Mouse (Mus musculus) ovary, adult 10 weeks (tissue): ENCODE results near the gene Wfs1. TPM values are rescaled to one million over a fixed set of nuclear protein-coding genes. Genes with fewer than 3 reads are reported as not detected.

Source experiments
- polyA plus RNA-seq: library from polyadenylated mRNA; stranded (reverse); fragments of 350-450 nt; fragmentation: Illumina TruSeq; extraction: RNeasy Lipid Tissue Mini Kit (QIAGEN cat#74804); gene quantifications from one replicate; pipeline ENCODE4 v1.2.3, GENCODE M21; 2014

Wfs1 gene
- 2.8 TPM for polyA plus RNA-seq

DNA sequence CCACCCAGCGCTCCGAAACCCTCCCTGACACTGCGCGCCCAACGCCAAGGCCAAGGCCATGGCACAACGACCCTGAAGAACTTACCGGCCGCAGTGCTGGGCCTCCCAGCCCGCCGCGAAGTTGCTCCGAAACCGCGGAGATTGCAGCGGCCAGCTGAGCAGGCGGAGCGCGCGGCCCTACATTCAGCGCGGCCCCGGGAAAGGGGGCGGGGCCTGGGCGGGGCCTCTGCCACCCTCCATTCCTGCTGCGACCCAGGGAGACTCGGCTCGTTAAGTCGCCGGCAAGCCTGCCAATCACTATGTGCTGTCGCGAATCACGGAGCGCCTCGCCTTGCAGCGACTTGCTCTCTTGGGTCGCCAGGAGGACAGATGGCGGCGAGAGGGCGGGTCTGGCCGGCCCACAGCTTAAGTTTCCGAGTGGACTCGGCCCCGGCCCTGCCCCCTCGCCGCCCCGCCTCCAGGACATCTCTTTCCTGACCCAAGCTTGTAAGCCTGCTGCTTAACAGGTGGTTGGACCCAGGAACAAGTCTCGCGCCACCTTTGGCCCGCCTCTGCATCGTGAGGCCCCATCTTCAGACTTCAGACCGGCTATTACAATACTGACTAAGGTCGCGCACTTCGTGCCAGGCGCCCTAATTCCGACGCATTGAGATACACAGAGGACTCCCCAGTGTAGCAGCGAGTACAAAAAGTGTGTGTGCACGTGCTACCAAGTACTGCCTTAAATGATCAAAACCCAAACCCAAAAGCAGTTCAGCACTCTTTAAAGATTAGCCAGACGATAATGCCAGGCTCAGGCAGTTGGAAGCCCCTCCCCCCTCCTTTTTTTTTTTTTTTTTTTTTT, at the start of gene Wfs1:
TSS of gene Wfs1 (minus strand) at position 425 of the 844 bp plus-strand sequence.

Other genes starting within 250 kb of the Wfs1 start
- gene Bloc1s4, start 240.6 kb downstream of the Wfs1 start, polyA plus RNA-seq, result 25.0 TPM
- gene Mrfap1, start 192.4 kb downstream of the Wfs1 start, polyA plus RNA-seq, result 902 TPM
- gene Man2b2, start 158.6 kb downstream of the Wfs1 start, polyA plus RNA-seq, result 0.31 TPM
- gene Ppp2r2c, start 120.7 kb downstream of the Wfs1 start, polyA plus RNA-seq, result 5.4 TPM
- not detected for gene Gm1043, start 96.2 kb upstream of the Wfs1 start, polyA plus RNA-seq